Mouse (Mus musculus) layer of hippocampus, adult 6 months (tissue): ENCODE measurements around the gene Kbtbd13. TPM values are rescaled to one million over a fixed set of nuclear protein-coding genes. Genes with fewer than 3 reads are reported as not detected.

Experiments
- long read RNA-seq, 2 experiments: library from polyadenylated mRNA; unstranded; transcript quantifications; one replicate each; pipeline ENCODE4 v2.0.0; 2019 to 2020
- polyA plus RNA-seq: library from polyadenylated mRNA; unstranded; fragments of <200 nt; fragmentation: Nextera tagmentation; gene quantifications from 2 replicates; pipeline ENCODE4 v1.2.3, GENCODE M21; 2021

The Kbtbd13 gene
- polyA plus RNA-seq, result 0.28 and 0.29 TPM in 2 replicates
- long read RNA-seq, experiment 1, result 0 reads
- long read RNA-seq, experiment 2, partial matches to known transcripts, result 0 of 2 reads
- long read RNA-seq, experiment 2, other reads (novel, unspliced or antisense), result 0 of 2 reads

DNA sequence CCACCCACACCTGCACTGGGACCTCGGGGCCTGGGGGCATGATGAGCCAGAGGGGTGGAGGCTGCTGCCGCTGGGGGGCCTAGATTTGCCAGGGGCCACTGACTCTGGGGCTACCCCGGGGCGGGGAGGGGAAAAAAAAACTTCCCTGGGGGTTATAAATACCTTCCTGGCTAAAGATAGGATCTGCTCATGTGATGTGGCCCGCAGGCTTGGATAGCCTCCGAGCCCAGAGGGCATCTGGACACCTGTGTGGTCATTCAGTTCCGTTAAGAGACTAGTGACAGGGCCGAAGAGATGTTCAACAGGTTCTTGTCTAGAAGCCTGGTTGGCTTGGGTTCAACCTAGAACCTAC lies at the start of gene Kbtbd13:
Gene Kbtbd13, minus strand, starts transcription at position 40 of the 352 bp plus-strand sequence.

DNA sequence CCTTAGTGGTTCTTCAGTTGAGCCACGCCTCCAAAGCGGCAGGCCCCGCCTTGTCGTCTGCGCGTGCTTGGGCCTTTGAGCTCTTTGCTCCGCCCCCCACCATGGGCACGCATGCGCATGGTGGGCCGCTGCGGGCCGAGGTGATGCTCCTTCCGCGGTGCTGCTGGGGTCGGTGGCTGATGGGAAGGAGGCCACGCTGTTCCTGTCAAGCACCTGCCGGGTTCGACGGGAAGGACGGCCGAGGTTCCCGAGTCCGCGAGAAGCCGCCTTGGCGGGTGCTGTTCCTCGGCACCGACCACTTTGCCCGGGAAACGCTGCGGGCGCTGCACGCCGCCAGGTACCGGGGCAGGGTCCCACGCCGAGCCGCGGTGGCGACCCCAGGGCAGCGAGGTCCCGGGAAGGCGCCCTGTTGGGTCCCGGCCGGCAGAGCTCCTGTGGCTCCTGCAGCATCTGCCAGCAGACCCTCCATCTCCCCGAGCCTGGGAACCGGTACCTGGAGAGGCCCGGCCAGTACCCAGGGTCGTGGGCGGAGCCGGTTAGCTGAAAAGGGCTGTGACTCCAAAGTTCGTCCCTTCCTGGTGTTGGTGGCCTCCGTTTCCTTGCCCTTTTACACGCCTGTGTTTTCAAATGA lies 44.3 kb upstream of the Kbtbd13 start, which contains the start of gene Mtfmt:
Gene Mtfmt, plus strand, starts transcription at position 112 of the 631 bp plus-strand sequence.

GRCm38 (mm10) chr9:65422760-65423501 lies 31.5 kb upstream of the Kbtbd13 start, which contains the start of gene Slc51b:
Gene Slc51b (minus strand): TSS chr9:65422955.

DNA sequence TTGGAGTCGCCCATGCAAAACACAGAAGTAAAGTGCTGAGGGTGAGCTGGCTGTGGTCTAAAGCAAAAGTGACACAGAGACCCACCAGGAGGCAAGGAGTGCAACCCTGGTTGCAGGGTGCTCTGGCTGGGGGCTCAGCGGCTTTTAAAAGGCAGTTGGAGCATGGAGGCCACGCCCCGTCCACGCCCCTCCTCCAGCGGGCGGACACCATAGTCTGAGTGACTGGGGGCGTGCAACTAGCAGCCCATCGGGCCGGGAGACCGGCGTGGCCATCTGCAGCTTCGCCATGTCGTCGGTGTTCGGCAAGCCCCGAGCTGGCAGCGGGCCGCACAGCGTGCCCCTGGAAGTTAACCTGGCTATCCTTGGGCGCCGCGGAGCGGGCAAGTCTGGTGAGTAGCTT lies 6.8 kb upstream of the Kbtbd13 start, which contains the start of gene Rasl12:
Gene Rasl12, plus strand, starts transcription at position 228 of the 400 bp plus-strand sequence.

GRCm38 (mm10) chr9:65360641-65361448 lies 30.6 kb downstream of the Kbtbd13 start, which contains the start of gene Ubap1l:
Gene Ubap1l (plus strand): TSS chr9:65361041.

DNA sequence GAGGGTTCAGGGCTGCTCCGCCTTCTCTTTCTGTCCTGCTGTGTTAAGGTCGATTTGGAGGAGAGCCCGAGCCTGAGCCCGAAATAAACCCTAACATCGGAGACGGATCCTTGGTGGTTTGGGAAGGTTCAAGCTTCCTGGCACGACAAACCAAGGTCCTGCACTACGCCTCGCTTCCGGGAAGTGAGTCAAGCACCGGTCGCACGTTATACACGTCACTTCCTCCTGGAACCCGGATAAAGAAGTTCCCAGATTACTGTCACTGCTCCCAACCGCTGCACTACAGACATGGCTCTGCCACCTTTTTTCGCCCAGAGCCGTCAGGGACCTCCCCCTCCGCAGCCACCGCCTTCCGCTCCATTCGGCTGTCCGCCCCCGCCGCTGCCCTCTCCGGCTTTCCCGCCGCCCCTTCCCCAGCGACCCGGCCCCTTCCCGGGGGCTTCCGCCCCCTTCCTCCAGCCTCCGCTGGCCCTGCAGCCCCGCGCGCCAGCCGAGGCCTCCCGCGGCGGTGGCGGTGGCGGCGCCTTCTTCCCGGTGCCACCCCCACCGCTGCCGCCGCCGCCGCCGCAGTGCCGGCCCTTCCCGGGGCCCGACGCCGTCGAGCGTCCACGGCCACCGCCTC lies 45.5 kb downstream of the Kbtbd13 start, which contains the start of gene Pdcd7:
Gene Pdcd7, plus strand, starts transcription at position 251 of the 622 bp plus-strand sequence.

Other genes starting within 250 kb of the Kbtbd13 start
- gene Parp16, start 196.3 kb downstream of the Kbtbd13 start, polyA plus RNA-seq, result 2.0 and 2.5 TPM in 2 replicates
- 0.04 TPM in 1 of 2 replicates, not detected in the other for gene Cilp, start 126.5 kb downstream of the Kbtbd13 start, polyA plus RNA-seq
- 23.4 and 25.7 TPM in 2 replicates for gene Clpx, start 97.4 kb downstream of the Kbtbd13 start, polyA plus RNA-seq
- 6.8 and 8.5 TPM in 2 replicates for gene Pdcd7, start 45.5 kb downstream of the Kbtbd13 start, polyA plus RNA-seq
- 0.10 TPM in 1 of 2 replicates, not detected in the other for gene Ubap1l, start 30.6 kb downstream of the Kbtbd13 start, polyA plus RNA-seq
- gene Rasl12, start 6.9 kb upstream of the Kbtbd13 start, polyA plus RNA-seq, result 2.4 and 3.4 TPM in 2 replicates
- 0.30 TPM in 1 of 2 replicates, not detected in the other for gene Slc51b, start 31.3 kb upstream of the Kbtbd13 start, polyA plus RNA-seq
- gene Mtfmt, start 44.1 kb upstream of the Kbtbd13 start, polyA plus RNA-seq, result 10.3 and 12.3 TPM in 2 replicates
- 50.2 and 52.2 TPM in 2 replicates for gene Spg21, start 69.3 kb upstream of the Kbtbd13 start, polyA plus RNA-seq
- 0.39 TPM in 1 of 2 replicates, not detected in the other for gene Ankdd1a, start 128.5 kb upstream of the Kbtbd13 start, polyA plus RNA-seq
- gene Plekho2, start 188.4 kb upstream of the Kbtbd13 start, polyA plus RNA-seq, result 5.1 and 5.6 TPM in 2 replicates
- gene Pif1, start 195.5 kb upstream of the Kbtbd13 start, polyA plus RNA-seq, result 0.16 and 0.24 TPM in 2 replicates
- 3.2 and 3.4 TPM in 2 replicates for gene Rbpms2, start 238.0 kb upstream of the Kbtbd13 start, polyA plus RNA-seq